In genomic region chr8:88282684-88283083, GRCm38 (mm10) we compare ENCODE assay signal across 7 mouse cellular contexts. TPM values are rescaled to one million over a fixed set of nuclear protein-coding genes. Genes with fewer than 3 reads are reported as not detected.
DNase-seq lines count a peak whose midpoint lies in the region; ATAC-seq and TF ChIP-seq lines count a peak whose summit lies in the region.

No protein-coding gene starts in this region.

- H3K4me3 ChIP-seq in C2C12 (ENCODE audit: insufficient read depth, poor library complexity, severe bottlenecking) = no peak overlapping the region
- H3K4me3 ChIP-seq in forebrain, embryonic 13.5 days = no peak overlapping the region
- H3K4me3 ChIP-seq in hindbrain, embryonic 12.5 days = no peak overlapping the region
- no peak overlapping the region for H3K4me3 ChIP-seq in midbrain, postnatal 0 days (ENCODE audit: low read depth, low read length)

- H3K79me3 ChIP-seq in C2C12 (ENCODE audit: low read depth) = peaks cover 33% of the 10 kb centered on the region

- peak overlapping the region; percentile 40 for H3ac ChIP-seq in C2C12 (ENCODE audit: control insufficient read depth, insufficient read length, low read depth)

- H3K4me2 ChIP-seq in forebrain, embryonic 13.5 days = no peak overlapping the region
- H3K4me2 ChIP-seq in hindbrain, embryonic 12.5 days (replicated peaks) = no peak overlapping the region
- no peak overlapping the region for H3K4me2 ChIP-seq in midbrain, postnatal 0 days (ENCODE audit: low read depth, low read length, poor library complexity, severe bottlenecking)

- peak; percentile 90 for DNase-seq in adrenal gland, postnatal 14 days
- DNase-seq in gastrocnemius, postnatal 4 days (ENCODE audit: low spot score in 2 of 2) = peak; percentile 57 to 78
- DNase-seq in lung, postnatal 10 days = peak; percentile 87
- no peak for DNase-seq in midbrain, postnatal 0 days (ENCODE audit: low spot score)

- no peak overlapping the region for H3K9ac ChIP-seq in forebrain, embryonic 13.5 days
- H3K9ac ChIP-seq in hindbrain, embryonic 12.5 days = no peak overlapping the region
- H3K9ac ChIP-seq in midbrain, postnatal 0 days (replicated peaks; ENCODE audit: low read length, poor library complexity, severe bottlenecking) = no peak overlapping the region

- no peaks in the 10 kb centered on the region for H3K4me1 ChIP-seq in forebrain, embryonic 13.5 days
- H3K4me1 ChIP-seq in hindbrain, embryonic 12.5 days = peaks cover 9% of the 10 kb centered on the region; the same call in 1 of the 2 replicates
- H3K4me1 ChIP-seq in midbrain, postnatal 0 days (ENCODE audit: insufficient read depth, low read length) = no peaks in the 10 kb centered on the region

- TF ChIP-seq CTCF in C2C12 (IDR thresholded peaks at IDR 0.05; ENCODE audit: control insufficient read depth, insufficient read depth, insufficient read length) = no peak
- no peak for TF ChIP-seq CTCF in midbrain, postnatal 0 days (IDR thresholded peaks at IDR 0.05)

- no peaks in the 10 kb centered on the region for H3K27me3 ChIP-seq in C2C12 (ENCODE audit: control insufficient read depth, insufficient read depth, insufficient read length)
- no peaks in the 10 kb centered on the region for H3K27me3 ChIP-seq in forebrain, embryonic 13.5 days
- H3K27me3 ChIP-seq in hindbrain, embryonic 12.5 days = no peaks in the 10 kb centered on the region
- H3K27me3 ChIP-seq in midbrain, postnatal 0 days (ENCODE audit: insufficient read depth, low read length) = no peaks in the 10 kb centered on the region

- H3K36me3 ChIP-seq in C2C12 (ENCODE audit: control insufficient read depth, insufficient read depth) = peaks cover 12% of the 10 kb centered on the region
- no peaks in the 10 kb centered on the region for H3K36me3 ChIP-seq in forebrain, embryonic 13.5 days (ENCODE audit: poor library complexity, severe bottlenecking)
- no peaks in the 10 kb centered on the region for H3K36me3 ChIP-seq in hindbrain, embryonic 12.5 days
- H3K36me3 ChIP-seq in midbrain, postnatal 0 days (ENCODE audit: insufficient read depth, low read length) = no peaks in the 10 kb centered on the region

- H3K27ac ChIP-seq in forebrain, embryonic 13.5 days = no peak overlapping the region
- no peak overlapping the region for H3K27ac ChIP-seq in hindbrain, embryonic 12.5 days
- H3K27ac ChIP-seq in midbrain, postnatal 0 days (ENCODE audit: low read depth, low read length) = no peak overlapping the region

- 72% methylated on average over 8 of the region's 8 CpGs for WGBS in forebrain, embryonic 13.5 days
- WGBS in hindbrain, embryonic 12.5 days = 43% methylated on average over 8 of the region's 8 CpGs
- 71% methylated on average over 8 of the region's 8 CpGs for WGBS in midbrain, postnatal 0 days

- H3K9me3 ChIP-seq in forebrain, embryonic 13.5 days (replicated peaks) = no peaks in the 10 kb centered on the region
- no peaks in the 10 kb centered on the region for H3K9me3 ChIP-seq in hindbrain, embryonic 12.5 days (replicated peaks)
- H3K9me3 ChIP-seq in midbrain, postnatal 0 days (ENCODE audit: low read length) = no peaks in the 10 kb centered on the region

- peaks cover 68% of the 10 kb centered on the region for H3K79me2 ChIP-seq in C2C12 (ENCODE audit: control insufficient read depth, insufficient read depth)

- no peak for ATAC-seq in forebrain, embryonic 13.5 days
- ATAC-seq in hindbrain, embryonic 12.5 days (ENCODE audit: low FRiP score) = no peak
- no peak for ATAC-seq in midbrain, postnatal 0 days (ENCODE audit: low FRiP score)

TF ChIP-seq in C2C12, 6 proteins besides CTCF, POLR2A, EP300 and RAD21:
- peak; percentile 90 for TF ChIP-seq CEBPB (IDR thresholded peaks at IDR 0.05; ENCODE audit: low read depth)
- TF ChIP-seq MYOG (IDR thresholded peaks at IDR 0.05; ENCODE audit: control insufficient read depth, extremely low read depth, insufficient read length) = no peak
- peak; percentile 51 for TF ChIP-seq MYOD1 (IDR thresholded peaks at IDR 0.05; ENCODE audit: control insufficient read depth, insufficient read length, low read depth)

RNA-seq across cellular contexts. Expression of gene Adcy7, which starts 10.5 kb away (rescaled TPM):
- 66.9 TPM for polyA plus RNA-seq in C2C12 (2012; fragmentation: generic; extraction: Trizol)
- 5.6 and 12.8 TPM in 2 replicates for total RNA-seq in adrenal gland, postnatal 14 days (2021)
- 10 to 100 TPM; 16.8 to 22.7 TPM for total RNA-seq in gastrocnemius, postnatal 4 days (2021)
- 1.5 TPM in 2 replicates for polyA plus RNA-seq in forebrain, embryonic 13.5 days (2015; fragmentation: Nextera tagmentation; extraction: Ambion mirVana)
- 2.6 and 2.9 TPM in 2 replicates for polyA plus RNA-seq in hindbrain, embryonic 12.5 days (2016; fragmentation: Nextera tagmentation; extraction: Ambion mirVana)
- 21.4 and 23.3 TPM in 2 replicates for total RNA-seq in midbrain, postnatal 0 days (2014; rRNA removed)
- polyA plus RNA-seq in midbrain, postnatal 0 days (2015; fragmentation: Nextera tagmentation; extraction: Ambion mirVana) = 11.1 and 11.9 TPM in 2 replicates
